Mouse (Mus musculus): ENCODE results near the gene Rest. TPM values are rescaled to one million over a fixed set of nuclear protein-coding genes. Genes with fewer than 3 reads are reported as not detected.

The Rest gene
- total and polyA plus RNA-seq, 2 experiments, result 3.7 to 9.8 TPM

DNA sequence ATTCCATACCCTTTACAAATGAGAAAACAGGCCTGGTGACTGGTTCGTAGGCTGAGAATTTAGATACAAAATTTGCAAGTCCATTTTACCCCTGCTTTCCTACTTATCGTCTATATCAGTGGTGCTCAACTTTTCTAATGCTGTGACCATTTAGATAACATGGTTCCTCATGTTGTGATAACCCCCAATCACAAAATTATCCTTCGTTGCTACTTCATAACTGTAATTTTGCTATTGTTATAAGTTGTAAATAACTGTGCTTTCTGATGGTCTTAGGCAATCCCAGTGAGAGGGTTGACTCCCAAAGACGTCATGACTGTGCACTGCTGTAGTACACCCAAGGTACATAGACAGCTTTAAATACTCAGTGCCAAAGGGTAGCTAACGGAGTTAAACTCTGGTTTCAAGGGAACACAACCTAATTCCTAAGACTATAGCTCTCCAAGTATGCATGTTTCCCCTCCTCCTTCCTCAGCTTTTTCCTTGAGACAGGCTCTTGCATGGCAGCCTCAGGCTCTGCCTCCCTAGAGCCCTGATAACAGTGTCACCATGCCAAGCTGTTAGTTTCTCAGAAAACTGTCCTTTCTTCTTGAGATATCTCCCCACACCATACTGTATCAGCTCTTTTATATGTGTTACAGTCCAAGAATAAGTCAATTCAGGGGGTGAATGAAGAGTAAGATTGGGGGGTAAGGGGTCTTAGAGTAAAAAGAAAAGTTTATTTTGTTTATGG lies 42.7 kb downstream of the Rest start:
- TF ChIP-seq CTCF (IDR thresholded peaks at IDR 0.05; ENCODE audit: low read depth, low read length), result no peak
- TF ChIP-seq POLR2A (IDR thresholded peaks at IDR 0.05; ENCODE audit: extremely low read depth, insufficient read depth, low read length), result no peak
- H3K4me1 ChIP-seq (ENCODE audit: control insufficient read depth, insufficient read depth, low read length), result peaks cover 10% of the 10 kb centered on the region
- H3K79me2 ChIP-seq (ENCODE audit: control insufficient read depth, insufficient read depth, low read length), result peaks cover 16% of the 10 kb centered on the region
- no peak overlapping the region for H3K27ac ChIP-seq (replicated peaks; ENCODE audit: insufficient read depth, low read depth, low read length)
- H3K9ac ChIP-seq (ENCODE audit: low read depth, low read length), result no peak overlapping the region
- peaks cover 18% of the 10 kb centered on the region; the same call in 1 of the 2 replicates for H3K36me3 ChIP-seq (ENCODE audit: control insufficient read depth, insufficient read depth, low read length)
- no peak for DNase-seq (ENCODE audit: extremely low read depth, low read depth, low spot score)
- WGBS, result 85% methylated on average over 5 of the region's 5 CpGs
- no peaks in the 10 kb centered on the region for H3K27me3 ChIP-seq (ENCODE audit: control insufficient read depth, insufficient read depth, low read length)
- H3K4me3 ChIP-seq (ENCODE audit: insufficient read depth, low read depth, low read length), result no peak overlapping the region

GRCm38 (mm10) chr5:77309051-77309906 lies 44.0 kb downstream of the Rest start:
- Histone ChIP-seq H3K4me3 (ENCODE audit: insufficient read depth, low read depth, low read length) (peak overlapping the region; percentile 67), H3K4me1 (ENCODE audit: control insufficient read depth, insufficient read depth, low read length) (peaks cover 10% of the 10 kb centered on the region), H3K27me3 (ENCODE audit: control insufficient read depth, insufficient read depth, low read length) (no peaks in the 10 kb centered on the region), H3K36me3 (ENCODE audit: control insufficient read depth, insufficient read depth, low read length) (peaks cover 16% of the 10 kb centered on the region; the same call in 1 of the 2 replicates), H3K79me2 (ENCODE audit: control insufficient read depth, insufficient read depth, low read length) (peaks cover 16% of the 10 kb centered on the region), H3K9ac (ENCODE audit: low read depth, low read length) (peak overlapping the region; percentile 64), H3K27ac (replicated peaks; ENCODE audit: insufficient read depth, low read depth, low read length) (no peak overlapping the region; the same call in 1 of the 2 replicates)
- TF ChIP-seq POLR2A (IDR thresholded peaks at IDR 0.05; ENCODE audit: extremely low read depth, insufficient read depth, low read length) (no peak), CTCF (IDR thresholded peaks at IDR 0.05; ENCODE audit: low read depth, low read length) (no peak)
- WGBS, result 1% methylated on average over 76 of the region's 76 CpGs
- no peak for DNase-seq (ENCODE audit: extremely low read depth, low read depth, low spot score)

DNA sequence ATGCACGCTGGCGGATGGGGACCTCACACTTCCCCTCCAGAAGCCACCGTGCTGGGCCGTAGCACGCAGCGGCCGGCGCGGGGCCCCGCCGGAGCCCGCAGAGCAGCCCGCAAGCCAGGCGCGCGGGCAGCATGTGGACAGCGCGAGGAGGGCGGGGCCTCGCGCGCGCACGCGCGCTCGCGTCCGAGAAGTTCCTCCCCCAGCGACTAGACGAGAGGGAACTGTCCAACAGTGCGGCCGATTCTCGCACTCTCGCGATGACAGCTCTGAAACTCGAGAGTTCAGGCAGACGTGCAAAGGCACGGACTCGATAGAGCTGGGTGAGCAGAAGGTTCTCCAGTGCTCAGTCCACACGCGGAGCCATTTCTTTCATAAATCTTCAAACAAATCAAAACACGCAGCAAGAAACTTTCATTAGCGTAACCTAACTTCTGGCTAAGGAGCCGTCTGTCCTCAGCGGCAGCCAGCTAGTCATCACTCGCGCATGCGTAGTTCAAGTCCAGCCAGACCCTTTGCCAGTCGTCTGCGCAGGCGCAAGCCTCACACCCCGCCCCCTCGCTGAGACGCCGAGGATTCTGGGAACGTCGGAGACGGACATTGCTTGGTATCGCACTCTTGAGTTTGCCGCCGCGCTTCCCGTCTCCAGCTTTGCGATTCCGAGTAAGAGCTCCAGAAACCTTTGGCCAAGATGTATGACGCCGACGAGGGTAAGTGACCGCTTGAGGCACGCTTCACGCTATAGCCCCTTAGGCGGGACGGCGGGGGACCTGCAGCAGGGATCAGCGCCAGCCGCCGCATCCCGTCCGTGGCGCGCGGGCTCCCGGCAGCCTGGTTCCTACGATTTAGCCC lies 44.9 kb downstream of the Rest start, which contains the start of the genes Noa1 and Polr2b:
Noa1 (minus strand) TSS at position 161 of the 849 bp plus-strand sequence.
Polr2b (plus strand) TSS at position 224 of the 849 bp plus-strand sequence.
- H3K79me2 ChIP-seq (ENCODE audit: control insufficient read depth, insufficient read depth, low read length), result peaks cover 16% of the 10 kb centered on the region
- TF ChIP-seq CTCF (IDR thresholded peaks at IDR 0.05; ENCODE audit: low read depth, low read length), result no peak
- peak; percentile 78 for TF ChIP-seq POLR2A (IDR thresholded peaks at IDR 0.05; ENCODE audit: extremely low read depth, insufficient read depth, low read length)
- no peaks in the 10 kb centered on the region for H3K27me3 ChIP-seq (ENCODE audit: control insufficient read depth, insufficient read depth, low read length)
- peaks cover 11% of the 10 kb centered on the region; the same call in 1 of the 2 replicates for H3K36me3 ChIP-seq (ENCODE audit: control insufficient read depth, insufficient read depth, low read length)
- peak; percentile 92 for DNase-seq (ENCODE audit: extremely low read depth, low read depth, low spot score)
- H3K9ac ChIP-seq (ENCODE audit: low read depth, low read length), result peak within 1 kb of the TSS; percentile 75
- H3K4me1 ChIP-seq (ENCODE audit: control insufficient read depth, insufficient read depth, low read length), result peaks cover 13% of the 10 kb centered on the region
- peak within 1 kb of the TSS; percentile 68 for H3K27ac ChIP-seq (replicated peaks; ENCODE audit: insufficient read depth, low read depth, low read length)
- under 1% methylated on average over 85 of the region's 85 CpGs for WGBS
- H3K4me3 ChIP-seq (ENCODE audit: insufficient read depth, low read depth, low read length), result peak within 1 kb of the TSS; percentile 67

DNA sequence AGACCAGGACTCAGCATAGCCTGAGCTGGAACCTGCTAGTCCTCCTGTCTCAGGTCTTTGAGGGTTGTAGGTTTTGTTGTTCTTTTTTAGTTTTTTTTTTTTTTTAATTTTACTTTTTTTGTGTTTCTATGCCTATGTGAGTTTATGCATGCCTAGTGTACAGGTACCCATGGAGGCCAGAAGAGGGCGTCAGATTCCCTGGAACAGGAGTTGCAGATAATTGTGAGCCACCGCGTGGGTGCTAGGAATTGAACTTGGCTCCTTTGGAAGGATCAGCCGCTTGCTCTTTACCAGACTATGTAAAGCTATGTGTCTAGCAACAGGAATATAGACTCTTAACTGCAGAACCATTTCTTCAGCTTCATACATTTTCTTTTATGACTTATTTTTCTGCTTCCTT lies 48.9 kb downstream of the Rest start:
- no peak for DNase-seq (ENCODE audit: extremely low read depth, low read depth, low spot score)
- peaks cover 10% of the 10 kb centered on the region for H3K79me2 ChIP-seq (ENCODE audit: control insufficient read depth, insufficient read depth, low read length)
- H3K4me3 ChIP-seq (ENCODE audit: insufficient read depth, low read depth, low read length), result no peak overlapping the region
- H3K27me3 ChIP-seq (ENCODE audit: control insufficient read depth, insufficient read depth, low read length), result no peaks in the 10 kb centered on the region
- peaks cover 5% of the 10 kb centered on the region for H3K4me1 ChIP-seq (ENCODE audit: control insufficient read depth, insufficient read depth, low read length)
- H3K9ac ChIP-seq (ENCODE audit: low read depth, low read length), result no peak overlapping the region
- H3K27ac ChIP-seq (replicated peaks; ENCODE audit: insufficient read depth, low read depth, low read length), result no peak overlapping the region
- peaks cover 16% of the 10 kb centered on the region for H3K36me3 ChIP-seq (ENCODE audit: control insufficient read depth, insufficient read depth, low read length)
- TF ChIP-seq CTCF (IDR thresholded peaks at IDR 0.05; ENCODE audit: low read depth, low read length) (no peak), POLR2A (IDR thresholded peaks at IDR 0.05; ENCODE audit: extremely low read depth, insufficient read depth, low read length) (no peak)
- 97% methylated on average over 4 of the region's 4 CpGs for WGBS

DNA sequence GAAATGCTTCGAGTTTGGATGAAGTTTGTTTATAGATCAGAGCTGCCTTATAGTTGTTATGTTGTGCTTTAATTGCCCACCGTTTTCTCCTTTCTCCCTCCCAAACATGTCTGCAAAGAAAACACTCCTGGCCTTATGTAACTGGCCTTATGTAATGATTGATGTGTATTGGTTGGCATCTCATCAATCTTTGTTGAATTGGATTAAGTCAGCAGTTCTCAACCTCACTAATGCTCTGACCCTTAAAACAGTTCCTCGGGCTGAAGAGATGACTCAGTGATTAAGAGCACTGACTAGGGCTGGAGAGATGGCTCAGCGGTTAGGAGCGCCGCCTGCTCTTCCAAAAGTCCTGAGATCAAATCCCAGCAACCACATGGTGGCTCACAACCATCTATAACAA lies 49.7 kb downstream of the Rest start:
- WGBS, result 45% methylated on average over 6 of the region's 6 CpGs
- peak; percentile 72 for DNase-seq (ENCODE audit: extremely low read depth, low read depth, low spot score)
- H3K9ac ChIP-seq (ENCODE audit: low read depth, low read length), result no peak overlapping the region
- H3K27me3 ChIP-seq (ENCODE audit: control insufficient read depth, insufficient read depth, low read length), result no peaks in the 10 kb centered on the region
- no peak overlapping the region for H3K4me3 ChIP-seq (ENCODE audit: insufficient read depth, low read depth, low read length)
- H3K27ac ChIP-seq (replicated peaks; ENCODE audit: insufficient read depth, low read depth, low read length), result peak overlapping the region; percentile 50
- TF ChIP-seq POLR2A (IDR thresholded peaks at IDR 0.05; ENCODE audit: extremely low read depth, insufficient read depth, low read length), result no peak
- TF ChIP-seq CTCF (IDR thresholded peaks at IDR 0.05; ENCODE audit: low read depth, low read length), result no peak
- peaks cover 7% of the 10 kb centered on the region; the same call in 1 of the 2 replicates for H3K79me2 ChIP-seq (ENCODE audit: control insufficient read depth, insufficient read depth, low read length)
- peaks cover 20% of the 10 kb centered on the region for H3K36me3 ChIP-seq (ENCODE audit: control insufficient read depth, insufficient read depth, low read length)
- H3K4me1 ChIP-seq (ENCODE audit: control insufficient read depth, insufficient read depth, low read length), result peaks cover 5% of the 10 kb centered on the region

Data from liver, adult 2 months (tissue).